Mouse (Mus musculus) forebrain, postnatal 0 days (tissue): Measurements from ENCODE around the gene Elac2. TPM values are rescaled to one million over a fixed set of nuclear protein-coding genes. Genes with fewer than 3 reads are reported as not detected.

Source experiments
- ATAC-seq: fragments of 200-750 bp; cut with Nextera tagmentation; 2 replicates; pipeline ENCODE4 v1.8.0; 2017; ENCODE audit warnings: mild to moderate bottlenecking, moderate library complexity
- DNase-seq: peaks from one replicate; pipeline ENCODE4 v3.0.0-alpha.2; 2015
- H3K27ac ChIP-seq: fragments of 300-500 bp; sonication (generic); 2 replicates; pipeline ENCODE4 v1.5.1; 2014; ENCODE audit warnings: low read depth, mild to moderate bottlenecking, antibody characterized with exemption, low read length, moderate library complexity, mixed read lengths
- H3K27me3 ChIP-seq: fragments of 300-500 bp; sonication (generic); 2 replicates; pipeline ENCODE4 v1.6.1; 2014; ENCODE audit warnings: mild to moderate bottlenecking, low read length, mixed read lengths; ENCODE audit not compliant: insufficient read depth
- H3K36me3 ChIP-seq: fragments of 300-500 bp; sonication (generic); 2 replicates; pipeline ENCODE4 v1.6.1; 2014; ENCODE audit warnings: mild to moderate bottlenecking, moderate library complexity; ENCODE audit not compliant: insufficient read depth
- H3K4me1 ChIP-seq: fragments of 300-500 bp; sonication (generic); 2 replicates; pipeline ENCODE4 v1.6.1; 2014; ENCODE audit warnings: antibody characterized with exemption; ENCODE audit not compliant: insufficient read depth
- H3K4me2 ChIP-seq: fragments of 300-500 bp; sonication (generic); 2 replicates; pipeline ENCODE4 v1.6.1; 2014; ENCODE audit warnings: low read depth, mild to moderate bottlenecking, moderate library complexity
- H3K4me3 ChIP-seq: fragments of 300-500 bp; sonication (generic); 2 replicates; pipeline ENCODE4 v1.5.1; 2014; ENCODE audit warnings: low read depth, low read length, mixed read lengths
- H3K9ac ChIP-seq: fragments of 300-500 bp; sonication (generic); 2 replicates; pipeline ENCODE4 v1.6.1; 2014; ENCODE audit warnings: mild to moderate bottlenecking
- H3K9me3 ChIP-seq: fragments of 300-500 bp; sonication (generic); 2 replicates; pipeline ENCODE4 v1.6.1; 2016; ENCODE audit warnings: low read length
- CTCF ChIP-seq: sonication (generic); IDR thresholded peaks from 2 replicates; pipeline ENCODE4 v1.5.1; 2016; ENCODE audit warnings: antibody characterized with exemption, control low read depth, low read depth
- WGBS: fragments of 180-500 bp; shearing (Covaris S2); extraction: QIAGEN DNeasy Blood & Tissue Kit; methylation state at CpG from one replicate; pipeline ENCODE4 v1.1.7; 2014; 5-methylcytosine and 5-hydroxymethylcytosine counted together
- polyA plus RNA-seq: library from polyadenylated mRNA; unstranded; fragments of >200 nt; fragmentation: Nextera tagmentation; extraction: Ambion mirVana; gene quantifications from 2 replicates; pipeline ENCODE4 v1.2.1, GENCODE M21; 2015
- total RNA-seq: library from RNA; depleted of rRNA; stranded (reverse); fragments of >200 nt; gene quantifications from 2 replicates; pipeline ENCODE4 v1.2.3, GENCODE M21; 2014; rRNA removed

The Elac2 gene
- total and polyA plus RNA-seq, 2 experiments from 2014 or later = 25.9 to 35.1 TPM

DNA sequence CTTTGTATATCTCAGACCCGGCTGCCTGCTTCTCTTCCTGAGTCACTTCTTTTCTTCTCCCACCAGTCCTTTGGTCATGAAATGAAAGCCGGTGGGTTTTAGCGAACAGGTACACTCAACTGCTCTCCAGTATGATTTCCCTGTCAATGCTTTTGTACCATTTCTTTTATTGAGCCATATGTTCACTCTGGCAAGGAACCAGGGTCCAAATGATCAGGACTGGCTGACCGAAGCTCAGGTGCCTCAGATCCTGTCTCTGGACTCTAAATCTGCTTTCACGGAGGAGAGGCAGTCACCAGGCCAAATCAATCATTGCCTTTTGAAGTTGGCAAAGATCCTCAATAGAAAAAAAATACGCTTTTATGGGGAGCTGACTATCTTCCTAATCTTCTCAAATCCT is 61.7 kb downstream of the Elac2 start:
- no peak overlapping the region for H3K4me3 ChIP-seq
- H3K36me3 ChIP-seq = peaks cover 13% of the 10 kb centered on the region
- DNase-seq (no peak), ATAC-seq (no peak)
- no peaks in the 10 kb centered on the region for H3K4me1 ChIP-seq
- no peak overlapping the region for H3K27ac ChIP-seq
- no peaks in the 10 kb centered on the region for H3K27me3 ChIP-seq
- H3K9me3 ChIP-seq = no peaks in the 10 kb centered on the region
- no peak overlapping the region for H3K4me2 ChIP-seq
- TF ChIP-seq CTCF = no peak
- 59% methylated on average over 6 of the region's 6 CpGs for WGBS
- no peak overlapping the region for H3K9ac ChIP-seq

DNA sequence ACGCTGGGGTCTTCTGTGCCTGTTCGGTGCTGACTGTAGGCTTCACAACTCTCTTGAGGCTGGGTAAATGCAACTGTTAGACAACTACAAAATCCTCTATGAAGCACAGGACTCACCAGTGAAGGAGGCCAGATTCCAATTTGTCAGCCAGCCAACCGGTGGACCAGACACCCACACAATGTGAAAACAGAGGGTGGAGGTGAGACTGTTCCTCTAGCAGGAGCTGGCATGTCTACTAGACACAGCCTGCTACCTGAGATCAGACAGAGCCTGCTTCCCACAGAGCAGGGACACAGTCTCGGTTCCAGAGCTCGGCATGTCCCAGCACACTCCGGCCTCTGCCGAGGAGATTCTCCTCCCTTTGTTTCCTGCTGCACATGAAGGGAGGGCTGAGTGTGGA is 70.3 kb downstream of the Elac2 start:
- H3K4me3 ChIP-seq = no peak overlapping the region
- H3K27me3 ChIP-seq = no peaks in the 10 kb centered on the region
- WGBS = 79% methylated on average over 7 of the region's 7 CpGs
- no peak for TF ChIP-seq CTCF
- H3K4me1 ChIP-seq = no peaks in the 10 kb centered on the region
- no peak overlapping the region for H3K4me2 ChIP-seq
- H3K9me3 ChIP-seq = no peaks in the 10 kb centered on the region
- no peak overlapping the region for H3K27ac ChIP-seq
- H3K9ac ChIP-seq = no peak overlapping the region
- 0 out of 2 replicates have a peak, but pooled peaks cover 9% of the 10 kb centered on the region for H3K36me3 ChIP-seq
- DNase-seq (no peak), ATAC-seq (no peak)

DNA sequence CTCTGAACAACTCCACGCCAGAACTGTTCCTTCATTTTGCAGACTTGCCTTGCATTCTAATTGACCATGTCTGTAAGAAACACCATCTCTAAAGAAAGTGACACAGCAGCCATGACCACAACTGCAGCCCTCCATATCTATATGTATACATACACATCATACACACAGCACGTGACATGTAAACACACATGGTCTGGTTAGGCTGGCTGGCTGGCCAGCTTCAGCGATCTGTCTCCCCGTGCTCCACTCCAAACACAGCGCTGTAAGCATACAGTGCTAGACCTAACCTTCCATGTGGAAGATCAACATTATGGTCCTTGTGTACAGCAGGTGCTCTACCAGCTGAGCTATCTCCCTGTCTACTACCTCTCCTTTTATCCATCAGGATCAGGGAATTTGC is 72.0 kb downstream of the Elac2 start:
- WGBS = 92% methylated on average over 5 of the region's 5 CpGs
- ATAC-seq (no peak), DNase-seq (no peak)
- H3K27ac ChIP-seq = no peak overlapping the region
- no peaks in the 10 kb centered on the region for H3K9me3 ChIP-seq
- H3K4me2 ChIP-seq = no peak overlapping the region
- TF ChIP-seq CTCF = no peak
- H3K9ac ChIP-seq = no peak overlapping the region
- no peaks in the 10 kb centered on the region for H3K4me1 ChIP-seq
- H3K4me3 ChIP-seq = no peak overlapping the region
- H3K27me3 ChIP-seq = no peaks in the 10 kb centered on the region
- H3K36me3 ChIP-seq = 0 out of 2 replicates have a peak, but pooled peaks cover 9% of the 10 kb centered on the region

Other genes with a start within 250 kb of the Elac2 start
- gene 1700086D15Rik, start 180.9 kb downstream of the Elac2 start, total RNA-seq = 0.71 and 1.5 TPM in 2 replicates
- gene 1700086D15Rik, start 180.9 kb downstream of the Elac2 start, polyA plus RNA-seq = 0.21 and 0.33 TPM in 2 replicates
- gene Arhgap44, start 183.9 kb downstream of the Elac2 start, total RNA-seq = 27.4 and 29.6 TPM in 2 replicates
- gene Arhgap44, start 183.9 kb downstream of the Elac2 start, polyA plus RNA-seq = 13.6 and 17.4 TPM in 2 replicates